Mouse (Mus musculus): ENCODE results near the gene Prlhr. TPM values are rescaled to one million over a fixed set of nuclear protein-coding genes. Genes with fewer than 3 reads are reported as not detected.
A peak's percentile ranks its signal among the peaks of the same experiment; 100 is the strongest.

Prlhr gene
- not detected in 2 replicates for polyA plus RNA-seq (2016; fragmentation: Nextera tagmentation; extraction: Ambion mirVana)

DNA sequence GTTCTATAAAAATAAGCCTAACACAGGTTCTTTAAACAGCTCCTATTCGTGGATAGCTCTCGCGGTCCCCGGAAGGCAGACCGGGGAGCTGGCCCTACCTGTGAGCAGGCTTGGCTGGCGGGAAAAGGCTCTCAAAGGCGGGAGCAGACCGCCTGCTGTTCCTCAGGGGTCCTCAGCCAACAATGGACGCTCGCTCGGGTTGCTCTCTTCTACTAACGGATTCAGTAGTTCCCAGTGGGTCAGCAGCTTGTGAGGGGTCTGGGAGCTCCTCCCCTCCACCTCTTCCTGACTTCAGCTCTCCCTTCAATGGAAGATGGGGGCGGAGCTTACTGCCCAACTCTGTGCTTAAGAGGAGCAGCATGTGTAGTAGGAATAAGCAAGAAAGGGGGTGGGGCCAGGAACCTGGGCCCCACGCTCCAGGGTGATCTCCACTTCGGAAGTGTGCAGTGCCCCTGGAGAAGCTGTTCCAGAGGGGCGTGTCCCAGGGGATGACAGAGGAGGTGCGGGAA is at the start of gene Prlhr:
Prlhr (minus strand) TSS at position 51 of the 509 bp plus-strand sequence.
- WGBS, result 12% methylated on average over 17 of the region's 17 CpGs
- DNase-seq (ENCODE audit: low spot score), result no peak
- Histone ChIP-seq H3K36me3 (no peaks in the 10 kb centered on the region), H3K27me3 (ENCODE audit: insufficient read depth, poor library complexity, severe bottlenecking) (peaks cover 57% of the 10 kb centered on the region), H3K9me3 (no peaks in the 10 kb centered on the region), H3K27ac (no peak within 1 kb of the TSS), H3K4me3 (peak within 1 kb of the TSS; percentile 49), H3K4me1 (peaks cover 11% of the 10 kb centered on the region)

DNA sequence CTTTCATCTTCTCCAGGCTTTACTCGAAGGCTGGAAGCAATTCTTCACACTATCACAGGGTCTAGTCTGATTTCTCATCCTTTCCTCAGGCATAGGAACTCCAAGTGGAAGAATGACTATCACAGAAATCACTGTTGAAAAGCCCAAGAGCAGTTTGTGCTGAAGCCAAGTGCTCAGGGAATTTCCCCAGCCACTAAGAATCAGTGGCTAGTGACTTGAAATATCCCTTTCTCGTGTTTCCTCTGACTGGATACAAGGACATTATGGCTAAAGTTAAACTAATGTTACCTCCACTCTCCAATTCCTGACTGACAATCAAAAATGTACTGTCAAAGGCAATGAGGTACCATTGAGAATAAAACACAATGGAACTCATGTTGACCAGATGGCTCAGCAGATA is 47.0 kb upstream of the Prlhr start:
- no peaks in the 10 kb centered on the region for H3K36me3 ChIP-seq
- H3K4me3 ChIP-seq, result no peak overlapping the region
- 0 out of 2 replicates have a peak, but pooled peaks cover 4% of the 10 kb centered on the region for H3K27me3 ChIP-seq (ENCODE audit: insufficient read depth, poor library complexity, severe bottlenecking)
- 60% methylated on average over 2 of the region's 2 CpGs for WGBS
- DNase-seq (ENCODE audit: low spot score), result no peak
- H3K4me1 ChIP-seq, result no peaks in the 10 kb centered on the region
- H3K27ac ChIP-seq, result no peak overlapping the region
- no peaks in the 10 kb centered on the region for H3K9me3 ChIP-seq

DNA sequence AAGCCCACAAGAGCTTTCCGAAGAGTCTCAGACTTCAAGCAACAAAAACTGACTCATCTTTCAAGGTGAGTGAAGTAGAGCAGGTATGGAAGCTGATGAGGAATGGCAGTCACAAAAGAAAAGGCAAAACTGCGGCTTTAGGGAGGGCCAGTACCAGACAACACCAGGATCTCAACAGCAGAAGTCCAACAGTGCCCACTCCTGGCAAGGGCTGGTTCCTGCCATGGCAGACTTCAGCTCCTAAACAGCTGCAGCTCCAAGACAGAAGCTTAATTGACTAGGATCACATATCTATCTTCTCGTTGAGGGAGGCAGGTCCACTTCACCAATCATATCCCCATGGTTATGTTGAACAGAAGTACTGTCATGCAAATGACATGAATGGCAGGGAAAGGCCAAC is 45.3 kb upstream of the Prlhr start:
- H3K4me1 ChIP-seq, result no peaks in the 10 kb centered on the region
- DNase-seq (ENCODE audit: low spot score), result no peak
- 0 out of 2 replicates have a peak, but pooled peaks cover 4% of the 10 kb centered on the region for H3K27me3 ChIP-seq (ENCODE audit: insufficient read depth, poor library complexity, severe bottlenecking)
- 60% methylated on average over 3 of the region's 3 CpGs for WGBS
- no peak overlapping the region for H3K27ac ChIP-seq
- H3K4me3 ChIP-seq, result no peak overlapping the region
- no peaks in the 10 kb centered on the region for H3K9me3 ChIP-seq
- no peaks in the 10 kb centered on the region for H3K36me3 ChIP-seq

DNA sequence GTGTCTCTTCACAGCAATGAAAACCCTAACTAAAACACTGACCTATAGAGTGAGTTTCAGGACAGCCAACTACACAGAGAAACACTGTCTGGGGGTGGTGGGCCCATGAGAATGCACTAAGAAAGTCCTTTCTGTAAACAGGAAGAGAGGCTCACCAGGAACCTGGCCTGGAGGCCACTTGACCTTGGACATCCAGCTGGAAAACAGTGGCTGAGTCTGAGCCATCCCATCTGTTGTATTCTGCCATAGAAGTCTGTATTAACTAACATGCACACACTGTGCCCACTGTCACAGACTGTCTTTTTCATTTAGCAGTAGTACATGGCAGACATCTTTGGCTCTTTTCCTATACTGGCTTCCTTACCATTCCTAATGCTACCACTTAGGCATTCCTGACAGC is 32.1 kb upstream of the Prlhr start:
- Histone ChIP-seq H3K4me1 (no peaks in the 10 kb centered on the region), H3K4me3 (no peak overlapping the region), H3K27ac (no peak overlapping the region), H3K9me3 (no peaks in the 10 kb centered on the region), H3K36me3 (no peaks in the 10 kb centered on the region), H3K27me3 (ENCODE audit: insufficient read depth, poor library complexity, severe bottlenecking) (no peaks in the 10 kb centered on the region)
- no peak for DNase-seq (ENCODE audit: low spot score)

DNA sequence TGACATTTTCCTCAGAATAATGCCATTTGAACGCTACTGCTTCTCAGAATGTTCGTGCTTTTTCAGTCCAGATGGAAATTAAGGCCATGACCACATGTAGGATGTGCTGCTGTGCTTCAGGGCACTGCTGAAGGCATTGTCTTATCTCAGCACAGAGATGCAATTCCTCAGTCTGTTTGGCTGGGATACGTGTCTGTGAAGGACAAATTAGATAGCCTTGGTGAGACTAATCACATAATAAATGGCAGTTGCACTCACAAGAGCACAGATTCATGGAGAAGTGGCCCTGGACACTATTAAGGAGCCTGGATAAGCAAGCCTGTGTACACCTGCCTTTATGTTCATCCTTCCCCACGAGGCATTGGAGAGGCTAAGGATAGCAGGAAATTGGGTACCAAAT is 29.1 kb upstream of the Prlhr start:
- no peak for DNase-seq (ENCODE audit: low spot score)
- Histone ChIP-seq H3K27me3 (ENCODE audit: insufficient read depth, poor library complexity, severe bottlenecking) (no peaks in the 10 kb centered on the region), H3K4me3 (no peak overlapping the region), H3K9me3 (no peaks in the 10 kb centered on the region), H3K36me3 (no peaks in the 10 kb centered on the region), H3K27ac (no peak overlapping the region), H3K4me1 (no peaks in the 10 kb centered on the region)
- 69% methylated on average over 4 of the region's 4 CpGs for WGBS

DNA sequence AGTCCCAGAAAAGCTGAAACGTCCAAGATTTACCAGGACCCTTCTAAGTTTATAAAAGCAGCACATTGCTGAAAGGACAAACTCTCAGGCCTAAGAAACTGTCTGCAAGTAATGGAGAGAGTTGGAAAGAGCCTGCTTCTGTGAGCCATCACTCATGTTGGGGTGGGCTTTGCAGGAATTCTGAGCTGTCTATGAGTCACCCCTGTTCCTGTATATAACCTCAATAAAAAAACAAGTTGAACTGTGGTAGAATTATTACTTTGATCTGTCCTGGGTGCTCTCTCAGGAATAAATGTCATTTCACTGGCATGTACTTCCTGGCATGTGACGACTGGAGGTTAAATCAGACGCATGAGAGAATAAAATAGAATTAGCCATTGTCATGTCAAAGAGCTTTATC is 27.7 kb upstream of the Prlhr start:
- Histone ChIP-seq H3K9me3 (no peaks in the 10 kb centered on the region), H3K4me1 (no peaks in the 10 kb centered on the region), H3K36me3 (no peaks in the 10 kb centered on the region), H3K27me3 (ENCODE audit: insufficient read depth, poor library complexity, severe bottlenecking) (no peaks in the 10 kb centered on the region), H3K4me3 (no peak overlapping the region), H3K27ac (no peak overlapping the region)
- 63% methylated on average over 3 of the region's 3 CpGs for WGBS
- no peak for DNase-seq (ENCODE audit: low spot score)

DNA sequence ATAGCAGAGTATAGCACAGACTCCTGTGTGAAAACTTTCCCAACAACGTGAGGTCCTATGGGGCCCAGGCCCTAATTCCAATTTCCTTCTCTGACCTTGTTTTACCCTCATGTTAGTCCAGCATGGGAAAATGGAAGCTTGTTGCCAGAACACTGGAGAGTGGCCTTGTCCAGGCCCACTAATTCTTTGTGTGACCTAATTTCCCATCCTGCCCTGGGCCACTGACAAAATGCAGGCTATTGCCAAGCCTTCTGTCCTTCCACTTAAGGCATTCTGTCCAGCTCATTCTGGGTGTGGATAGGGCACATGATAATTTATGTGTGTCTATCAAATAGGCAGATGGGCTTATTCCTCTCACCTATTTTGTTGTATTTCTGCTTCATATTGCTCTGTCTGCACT is 21.5 kb upstream of the Prlhr start:
- H3K27ac ChIP-seq, result no peak overlapping the region
- H3K4me3 ChIP-seq, result no peak overlapping the region
- H3K36me3 ChIP-seq, result no peaks in the 10 kb centered on the region
- H3K27me3 ChIP-seq (ENCODE audit: insufficient read depth, poor library complexity, severe bottlenecking), result no peaks in the 10 kb centered on the region
- no peaks in the 10 kb centered on the region for H3K9me3 ChIP-seq
- H3K4me1 ChIP-seq, result no peaks in the 10 kb centered on the region
- DNase-seq (ENCODE audit: low spot score), result no peak
- 78% methylated on average over 1 of the region's 1 CpGs for WGBS

DNA sequence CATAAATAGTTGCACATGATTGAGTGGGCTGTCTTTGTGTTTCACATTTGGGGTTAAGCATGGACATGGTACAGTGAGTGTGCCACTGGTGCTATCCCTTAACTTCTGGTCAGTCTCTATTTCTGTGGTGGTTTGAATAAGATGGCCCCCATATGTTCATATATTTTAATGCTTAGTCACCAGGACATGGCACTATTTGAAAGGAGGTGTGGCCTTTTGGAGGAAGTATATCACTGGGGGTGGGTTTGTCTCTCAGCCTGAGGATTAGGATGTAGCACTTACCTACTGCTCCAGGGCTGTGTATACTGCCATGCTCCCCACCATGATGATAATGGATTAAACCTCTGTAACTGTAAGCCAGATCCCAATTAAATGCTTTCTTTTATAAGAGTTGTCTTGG is 17.2 kb upstream of the Prlhr start:
- Histone ChIP-seq H3K9me3 (no peaks in the 10 kb centered on the region), H3K4me3 (no peak overlapping the region), H3K27me3 (ENCODE audit: insufficient read depth, poor library complexity, severe bottlenecking) (no peaks in the 10 kb centered on the region), H3K27ac (no peak overlapping the region), H3K36me3 (no peaks in the 10 kb centered on the region), H3K4me1 (no peaks in the 10 kb centered on the region)
- no peak for DNase-seq (ENCODE audit: low spot score)

DNA sequence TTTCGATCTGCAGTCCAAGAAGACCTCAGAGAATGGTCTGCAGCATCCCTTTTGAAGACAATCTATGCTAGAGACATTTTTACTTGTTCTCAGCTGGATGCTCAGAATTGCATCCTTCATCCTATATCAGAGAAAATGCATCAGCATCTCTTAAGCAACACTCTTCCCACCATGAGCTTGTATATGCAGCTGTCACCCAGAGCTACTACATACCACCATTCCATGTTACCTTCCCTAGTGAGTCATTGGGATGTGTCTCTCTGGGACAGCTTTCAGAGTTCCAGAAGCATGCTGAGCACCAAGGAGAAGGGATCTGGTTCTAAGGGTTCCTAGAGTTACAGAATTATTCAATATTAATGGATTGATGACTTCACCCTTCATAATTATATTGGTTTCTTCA is 10.8 kb upstream of the Prlhr start:
- Histone ChIP-seq H3K4me3 (no peak overlapping the region), H3K27me3 (ENCODE audit: insufficient read depth, poor library complexity, severe bottlenecking) (no peaks in the 10 kb centered on the region)

DNA sequence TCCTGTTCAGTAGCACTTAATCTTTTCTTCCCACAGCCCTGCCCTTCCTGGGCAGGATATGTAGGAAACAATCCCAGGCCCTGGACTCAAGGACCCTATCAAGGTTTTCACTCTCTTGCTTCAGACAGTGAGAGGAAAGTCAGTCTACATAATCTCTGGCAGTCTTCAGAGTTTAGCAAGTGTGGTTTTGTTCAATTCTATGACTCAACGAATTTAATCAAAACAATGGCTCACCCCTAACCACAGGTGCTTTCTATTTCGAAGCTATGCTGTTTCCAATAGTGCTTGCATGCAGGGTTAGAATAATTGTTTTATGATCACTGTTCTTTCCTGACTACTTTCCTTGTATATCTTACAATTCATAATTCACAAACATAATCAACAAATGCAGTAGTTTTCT is 9.7 kb upstream of the Prlhr start:
- Histone ChIP-seq H3K4me1 (no peaks in the 10 kb centered on the region), H3K9me3 (no peaks in the 10 kb centered on the region), H3K27me3 (ENCODE audit: insufficient read depth, poor library complexity, severe bottlenecking) (no peaks in the 10 kb centered on the region), H3K27ac (no peak overlapping the region), H3K4me3 (no peak overlapping the region), H3K36me3 (no peaks in the 10 kb centered on the region)
- WGBS, result 37% methylated on average over 2 of the region's 2 CpGs
- DNase-seq (ENCODE audit: low spot score), result no peak

More for the DNA sequence above, 10.8 kb upstream of the Prlhr start:
- no peak for DNase-seq (ENCODE audit: low spot score)
- Histone ChIP-seq H3K27ac (no peak overlapping the region), H3K36me3 (no peaks in the 10 kb centered on the region), H3K9me3 (no peaks in the 10 kb centered on the region), H3K4me1 (no peaks in the 10 kb centered on the region)
- WGBS, result 47% methylated on average over 1 of the region's 1 CpGs

DNA sequence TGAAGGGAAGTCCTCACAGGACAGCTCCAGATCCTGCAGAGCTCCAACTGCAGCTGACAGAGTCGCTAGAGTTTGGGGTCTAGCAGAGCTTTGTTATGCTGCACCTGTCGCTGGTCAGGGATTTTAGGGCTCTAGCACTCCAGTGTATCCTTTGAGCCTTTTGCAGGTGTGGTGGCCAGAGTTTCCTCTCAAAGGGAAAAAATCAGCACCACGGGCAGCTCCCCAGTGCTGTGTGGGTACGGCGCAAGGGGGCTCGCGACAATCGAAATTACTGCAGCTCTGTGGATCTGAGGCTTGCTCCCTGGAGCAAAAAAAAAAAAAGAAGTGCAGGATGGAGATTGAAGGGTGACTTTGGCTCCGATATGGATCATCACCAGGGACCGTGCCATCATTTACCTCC is 742 bp upstream of the Prlhr start:
- H3K4me1 ChIP-seq, result peaks cover 11% of the 10 kb centered on the region
- WGBS, result 1% methylated on average over 10 of the region's 10 CpGs
- no peak overlapping the region for H3K4me3 ChIP-seq
- H3K27me3 ChIP-seq (ENCODE audit: insufficient read depth, poor library complexity, severe bottlenecking), result peaks cover 57% of the 10 kb centered on the region
- H3K9me3 ChIP-seq, result no peaks in the 10 kb centered on the region
- no peaks in the 10 kb centered on the region for H3K36me3 ChIP-seq
- DNase-seq (ENCODE audit: low spot score), result peak; percentile 80
- no peak overlapping the region for H3K27ac ChIP-seq

DNA sequence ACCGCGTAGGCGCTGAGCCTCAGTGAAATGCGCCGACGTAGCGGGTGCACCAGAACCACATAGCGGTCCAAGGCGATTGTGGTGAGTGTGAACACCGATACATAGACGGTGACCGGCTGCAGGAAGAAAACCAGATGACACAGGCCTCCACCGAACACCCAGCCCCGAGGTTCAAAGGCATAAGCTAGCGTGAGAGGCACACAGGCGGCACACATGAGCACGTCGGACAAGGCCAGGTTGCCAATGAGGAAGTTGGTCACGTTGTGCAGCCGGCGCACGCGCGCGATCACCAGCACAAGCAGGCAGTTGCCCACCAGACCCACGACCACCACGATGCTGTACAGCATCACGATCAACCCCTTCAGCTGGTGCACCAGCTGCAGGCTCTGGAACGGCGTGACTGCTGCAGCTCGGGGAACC is 506 bp downstream of the Prlhr start:
- WGBS, result 16% methylated on average over 31 of the region's 31 CpGs
- no peaks in the 10 kb centered on the region for H3K9me3 ChIP-seq
- H3K36me3 ChIP-seq, result no peaks in the 10 kb centered on the region
- H3K27ac ChIP-seq, result no peak overlapping the region
- peak; percentile 74 for DNase-seq (ENCODE audit: low spot score)
- peak overlapping the region; percentile 49 for H3K4me3 ChIP-seq
- H3K27me3 ChIP-seq (ENCODE audit: insufficient read depth, poor library complexity, severe bottlenecking), result peaks cover 57% of the 10 kb centered on the region
- H3K4me1 ChIP-seq, result peaks cover 11% of the 10 kb centered on the region

DNA sequence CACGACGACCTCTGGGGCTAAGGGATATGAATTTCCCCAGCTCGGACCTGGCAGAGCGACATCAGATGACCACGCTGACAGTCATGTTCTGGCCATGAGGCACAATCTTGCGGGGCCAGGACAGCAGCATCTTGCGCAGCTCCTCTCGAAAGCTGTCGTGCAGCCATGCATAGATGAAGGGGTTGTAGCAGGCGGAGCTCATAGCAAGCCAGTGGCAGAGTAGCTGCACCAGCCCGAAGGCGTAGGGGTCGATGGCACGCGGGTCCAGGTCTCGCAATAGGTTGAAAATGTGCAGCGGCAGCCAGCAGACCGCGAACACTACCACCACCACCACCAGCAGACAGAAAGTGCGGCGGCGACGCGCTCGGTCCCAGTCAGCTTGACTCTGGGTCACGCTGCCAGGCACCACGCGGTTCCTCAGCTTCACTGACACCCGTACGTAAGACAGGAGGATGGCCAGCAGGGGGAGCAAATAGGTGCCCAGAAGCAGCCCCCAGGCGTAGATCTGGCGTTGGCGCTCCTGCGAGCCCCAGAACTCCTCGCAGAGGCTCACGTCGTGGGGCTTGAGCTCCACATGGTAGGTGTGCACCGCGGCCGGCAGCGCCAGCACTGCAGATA is 1.0 kb downstream of the Prlhr start:
- Histone ChIP-seq H3K27me3 (ENCODE audit: insufficient read depth, poor library complexity, severe bottlenecking) (peaks cover 57% of the 10 kb centered on the region), H3K4me1 (peaks cover 11% of the 10 kb centered on the region), H3K4me3 (peak overlapping the region; percentile 49), H3K27ac (no peak overlapping the region), H3K36me3 (no peaks in the 10 kb centered on the region), H3K9me3 (no peaks in the 10 kb centered on the region)
- peak; percentile 87 for DNase-seq (ENCODE audit: low spot score)
- WGBS, result 3% methylated on average over 41 of the region's 41 CpGs

DNA sequence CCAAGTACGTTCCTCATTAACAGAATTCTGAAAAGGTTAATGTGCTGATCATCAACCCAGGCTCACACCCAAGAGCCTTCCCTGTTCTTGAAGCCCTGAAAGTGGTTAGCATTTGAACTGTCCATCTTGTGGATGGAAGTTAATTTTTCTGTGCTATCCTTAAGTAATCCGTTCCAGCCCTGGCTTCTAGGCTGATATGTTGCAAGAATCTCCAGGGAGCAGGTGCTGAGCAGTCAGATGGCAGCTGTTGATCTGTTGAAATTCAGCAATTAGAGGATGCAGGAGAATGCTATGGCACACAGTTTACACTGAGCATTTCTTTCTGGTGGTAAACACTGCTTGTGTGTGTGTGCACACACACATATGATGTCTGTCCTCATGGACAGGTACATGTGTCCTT is 2.4 kb downstream of the Prlhr start:
- Histone ChIP-seq H3K27me3 (ENCODE audit: insufficient read depth, poor library complexity, severe bottlenecking) (peaks cover 57% of the 10 kb centered on the region), H3K27ac (no peak overlapping the region)
- 69% methylated on average over 2 of the region's 2 CpGs for WGBS

More for the DNA sequence above, 2.4 kb downstream of the Prlhr start:
- Histone ChIP-seq H3K36me3 (no peaks in the 10 kb centered on the region), H3K4me3 (no peak overlapping the region), H3K9me3 (no peaks in the 10 kb centered on the region), H3K4me1 (peaks cover 11% of the 10 kb centered on the region)
- DNase-seq (ENCODE audit: low spot score), result no peak
